Mouse (Mus musculus): ENCODE data around the gene Gm20518. TPM values are rescaled to one million over a fixed set of nuclear protein-coding genes. Genes with fewer than 3 reads are reported as not detected.

Gm20518 gene
- total RNA-seq, 1 experiment = 0.22 TPM

GRCm38 (mm10) chr16:17936776-17937175 lies 45.3 kb upstream of the Gm20518 start:
- H3K9ac ChIP-seq (ENCODE audit: insufficient read depth, low read depth, low read length, poor library complexity, severe bottlenecking) = no peak overlapping the region
- no peaks in the 10 kb centered on the region for H3K36me3 ChIP-seq (ENCODE audit: control insufficient read depth, insufficient read depth, low read length, poor library complexity, severe bottlenecking)
- DNase-seq (ENCODE audit: low read depth, low spot score) = no peak
- in situ Hi-C loops (cut with MboI; ENCODE audit: low sequenced_read_pairs in 2 of 2, unreplicated experiment in 2 of 2) = no loop called here
- H3K4me1 ChIP-seq (ENCODE audit: control insufficient read depth in 2 of 2, insufficient read depth in 2 of 2, low read length in 2 of 2, poor library complexity in 1 of 2) = peaks cover 0 to 5% of the 10 kb centered on the region in 2 experiments; a peak in 1 of 4 replicates
- H3K27ac ChIP-seq (ENCODE audit: insufficient read depth, low read depth, low read length, poor library complexity, severe bottlenecking) = no peak overlapping the region
- H3K9me3 ChIP-seq (ENCODE audit: control insufficient read depth, insufficient read depth, low read depth, low read length) = no peaks in the 10 kb centered on the region
- no peak for TF ChIP-seq ZC3H11A (IDR thresholded peaks at IDR 0.05; ENCODE audit: borderline replicate concordance, low read depth, low read length)
- no peak for TF ChIP-seq HCFC1 (IDR thresholded peaks at IDR 0.05; ENCODE audit: borderline replicate concordance, insufficient read depth, low read length)
- no peak overlapping the region for H3K4me3 ChIP-seq (ENCODE audit: insufficient read depth in 1 of 2, low read depth in 1 of 2, low read length in 2 of 2, poor library complexity in 1 of 2, severe bottlenecking in 1 of 2)

DNA sequence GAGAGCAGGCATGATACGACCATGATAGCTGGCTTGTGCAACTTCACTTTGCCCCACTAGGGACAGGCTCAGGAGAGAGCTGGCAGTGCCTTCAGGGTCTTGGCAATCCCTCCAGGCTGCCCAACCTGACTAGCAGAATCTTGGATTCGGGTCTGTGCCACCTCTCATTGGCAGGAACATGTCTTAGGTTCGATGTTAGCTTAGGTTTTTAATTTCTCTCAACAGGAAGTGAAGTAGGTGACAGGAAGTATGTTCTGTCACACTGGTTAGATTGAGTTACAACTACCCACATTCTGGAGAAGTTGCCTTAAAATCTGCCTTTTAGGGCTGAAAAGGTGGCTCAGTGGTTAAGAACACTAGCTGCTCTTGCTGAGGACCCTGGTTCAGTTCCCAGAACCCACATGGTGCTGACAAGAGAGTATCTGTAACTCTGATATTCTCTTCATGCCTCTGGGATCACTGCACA lies 43.0 kb upstream of the Gm20518 start:
- TF ChIP-seq CHD2 (IDR thresholded peaks at IDR 0.05; ENCODE audit: low read depth, low read length) = no peak
- no peak for TF ChIP-seq ZC3H11A (IDR thresholded peaks at IDR 0.05; ENCODE audit: borderline replicate concordance, low read depth, low read length)
- TF ChIP-seq HCFC1 (IDR thresholded peaks at IDR 0.05; ENCODE audit: borderline replicate concordance, insufficient read depth, low read length) = no peak
- no peak for TF ChIP-seq ZNF384 (IDR thresholded peaks at IDR 0.05; ENCODE audit: low read depth, low read length)
- no peak for TF ChIP-seq MAFK (IDR thresholded peaks at IDR 0.05; ENCODE audit: insufficient read depth, low read depth, low read length)
- H3K27ac ChIP-seq (ENCODE audit: insufficient read depth, low read depth, low read length, poor library complexity, severe bottlenecking) = no peak overlapping the region
- H3K9me3 ChIP-seq (ENCODE audit: control insufficient read depth, insufficient read depth, low read depth, low read length) = no peaks in the 10 kb centered on the region
- no peaks in the 10 kb centered on the region for H3K36me3 ChIP-seq (ENCODE audit: control insufficient read depth, insufficient read depth, low read length, poor library complexity, severe bottlenecking)
- no peak overlapping the region for H3K4me3 ChIP-seq (ENCODE audit: insufficient read depth in 1 of 2, low read depth in 1 of 2, low read length in 2 of 2, poor library complexity in 1 of 2, severe bottlenecking in 1 of 2)
- H3K9ac ChIP-seq (ENCODE audit: insufficient read depth, low read depth, low read length, poor library complexity, severe bottlenecking) = no peak overlapping the region
- DNase-seq (ENCODE audit: low read depth, low spot score) = no peak
- in situ Hi-C loops (cut with MboI; ENCODE audit: low sequenced_read_pairs in 2 of 2, unreplicated experiment in 2 of 2) = no loop called here
- peaks cover 4 to 18% of the 10 kb centered on the region in 2 experiments; a peak in 2 of 4 replicates for H3K4me1 ChIP-seq (ENCODE audit: control insufficient read depth in 2 of 2, insufficient read depth in 2 of 2, low read length in 2 of 2, poor library complexity in 1 of 2)

GRCm38 (mm10) chr16:17933594-17934444 lies 42.3 kb upstream of the Gm20518 start:
- no peak overlapping the region for H3K4me3 ChIP-seq (ENCODE audit: insufficient read depth in 1 of 2, low read depth in 1 of 2, low read length in 2 of 2, poor library complexity in 1 of 2, severe bottlenecking in 1 of 2)
- in situ Hi-C loops (cut with MboI; ENCODE audit: low sequenced_read_pairs in 2 of 2, unreplicated experiment in 2 of 2) = no loop called here
- no peaks in the 10 kb centered on the region for H3K36me3 ChIP-seq (ENCODE audit: control insufficient read depth, insufficient read depth, low read length, poor library complexity, severe bottlenecking)
- no peak overlapping the region for H3K9ac ChIP-seq (ENCODE audit: insufficient read depth, low read depth, low read length, poor library complexity, severe bottlenecking)
- no peaks in the 10 kb centered on the region for H3K9me3 ChIP-seq (ENCODE audit: control insufficient read depth, insufficient read depth, low read depth, low read length)
- TF ChIP-seq HCFC1 (IDR thresholded peaks at IDR 0.05; ENCODE audit: borderline replicate concordance, insufficient read depth, low read length) (no peak), ZC3H11A (IDR thresholded peaks at IDR 0.05; ENCODE audit: borderline replicate concordance, low read depth, low read length) (no peak), ZNF384 (IDR thresholded peaks at IDR 0.05; ENCODE audit: low read depth, low read length) (no peak), MAFK (IDR thresholded peaks at IDR 0.05; ENCODE audit: insufficient read depth, low read depth, low read length) (no peak), CHD2 (IDR thresholded peaks at IDR 0.05; ENCODE audit: low read depth, low read length) (no peak)
- DNase-seq (ENCODE audit: low read depth, low spot score) = no peak
- H3K4me1 ChIP-seq (ENCODE audit: control insufficient read depth in 2 of 2, insufficient read depth in 2 of 2, low read length in 2 of 2, poor library complexity in 1 of 2) = peaks cover 4 to 19% of the 10 kb centered on the region in 2 experiments; a peak in 2 of 4 replicates
- no peak overlapping the region for H3K27ac ChIP-seq (ENCODE audit: insufficient read depth, low read depth, low read length, poor library complexity, severe bottlenecking)

GRCm38 (mm10) chr16:17931906-17932460 lies 40.5 kb upstream of the Gm20518 start:
- Histone ChIP-seq H3K4me3 (ENCODE audit: insufficient read depth in 1 of 2, low read depth in 1 of 2, low read length in 2 of 2, poor library complexity in 1 of 2, severe bottlenecking in 1 of 2) (no peak overlapping the region), H3K9ac (ENCODE audit: insufficient read depth, low read depth, low read length, poor library complexity, severe bottlenecking) (no peak overlapping the region), H3K4me1 (ENCODE audit: control insufficient read depth in 2 of 2, insufficient read depth in 2 of 2, low read length in 2 of 2, poor library complexity in 1 of 2) (peaks cover 4 to 20% of the 10 kb centered on the region in 2 experiments; a peak in 2 of 4 replicates), H3K36me3 (ENCODE audit: control insufficient read depth, insufficient read depth, low read length, poor library complexity, severe bottlenecking) (peaks cover 2% of the 10 kb centered on the region; the same call in 1 of the 2 replicates), H3K27ac (ENCODE audit: insufficient read depth, low read depth, low read length, poor library complexity, severe bottlenecking) (no peak overlapping the region), H3K9me3 (ENCODE audit: control insufficient read depth, insufficient read depth, low read depth, low read length) (no peaks in the 10 kb centered on the region)
- TF ChIP-seq ZC3H11A (IDR thresholded peaks at IDR 0.05; ENCODE audit: borderline replicate concordance, low read depth, low read length) = no peak
- TF ChIP-seq CHD2 (IDR thresholded peaks at IDR 0.05; ENCODE audit: low read depth, low read length) = no peak
- TF ChIP-seq ZNF384 (IDR thresholded peaks at IDR 0.05; ENCODE audit: low read depth, low read length) = no peak
- TF ChIP-seq MAFK (IDR thresholded peaks at IDR 0.05; ENCODE audit: insufficient read depth, low read depth, low read length) = no peak
- TF ChIP-seq HCFC1 (IDR thresholded peaks at IDR 0.05; ENCODE audit: borderline replicate concordance, insufficient read depth, low read length) = no peak
- DNase-seq (ENCODE audit: low read depth, low spot score) = no peak
- in situ Hi-C loops (cut with MboI; ENCODE audit: low sequenced_read_pairs in 2 of 2, unreplicated experiment in 2 of 2) = no loop called here

All from ES-E14 (cell line).